ENCODE assay signal across 16 mouse cellular contexts in genomic region chr11:109124284-109124683, GRCm38 (mm10). TPM values are rescaled to one million over a fixed set of nuclear protein-coding genes. Genes with fewer than 3 reads are reported as not detected.
DNase-seq lines count a peak whose midpoint lies in the region; ATAC-seq and TF ChIP-seq lines count a peak whose summit lies in the region.
"Had no signal": no experiment of that assay in that cellular context is flagged by ENCODE, and none has a peak within 500 bp of the region (broad histone marks: within the 10 kb centered on the region; RNA-seq: fewer than 3 reads in every experiment).

No protein-coding gene starts in this region.

- no peak for TF ChIP-seq POLR2A in CH12.LX (IDR thresholded peaks at IDR 0.05; ENCODE audit: low read depth, low read length)
- no peak for TF ChIP-seq POLR2A in cortical plate, adult 2 months (IDR thresholded peaks at IDR 0.05; ENCODE audit: extremely low read depth, insufficient read depth, low read length)

- ATAC-seq in limb, embryonic 11.5 days (ENCODE audit: insufficient number of reproducible peaks, low FRiP score, low TSS enrichment, low read depth) = no peak
- no peak for ATAC-seq in erythroblast, adult 5-6 weeks (replicated peaks; ENCODE audit: low FRiP score, poor library complexity, severe bottlenecking)
- ATAC-seq: CD4-positive, CD25-positive, alpha-beta regulatory T cell, adult 4 months; midbrain, embryonic 13.5 days had no signal

- H3K4me3 ChIP-seq in limb, embryonic 11.5 days (ENCODE audit: low read depth, low read length) = no peak overlapping the region
- no peak overlapping the region for H3K4me3 ChIP-seq in limb, embryonic 10.5 days
- no peak overlapping the region for H3K4me3 ChIP-seq in CH12.LX (replicated peaks in 1 of 3; ENCODE audit: low read depth in 2 of 3, low read length in 2 of 3, poor library complexity in 1 of 3)
- no peak overlapping the region for H3K4me3 ChIP-seq in cortical plate, adult 2 months (ENCODE audit: insufficient read depth, low read length)
- H3K4me3 ChIP-seq: heart, embryonic 15.5 days; limb, embryonic 13.5 days; midbrain, embryonic 13.5 days had no signal

- TF ChIP-seq RAD21 in CH12.LX (IDR thresholded peaks at IDR 0.05; ENCODE audit: low read depth, low read length) = peak; percentile 72

- TF ChIP-seq CTCF in CH12.LX (conservative IDR thresholded peaks at IDR 0.05 in 1 of 2, IDR thresholded peaks at IDR 0.05 in 1 of 2; ENCODE audit: low read depth in 2 of 2, low read length in 2 of 2) = peak; percentile 30 to 71; a peak in 3 of 4 replicates
- peak; percentile 59 for TF ChIP-seq CTCF in cortical plate, adult 2 months (IDR thresholded peaks at IDR 0.05; ENCODE audit: extremely low read depth, insufficient read depth, low read length)

- in situ Hi-C loops in CH12.LX (cut with MboI; ENCODE audit: low pct_ligation_motif_present, low pct_unique_long_range_greater_than_20kb, low sequenced_read_pairs) = no loop called here

- no peak for TF ChIP-seq EP300 in CH12.LX (IDR thresholded peaks at IDR 0.05; ENCODE audit: low read length)

- H3K36me3 ChIP-seq in limb, embryonic 11.5 days (ENCODE audit: control insufficient read depth, insufficient read depth, low read length) = no peaks in the 10 kb centered on the region
- no peaks in the 10 kb centered on the region for H3K36me3 ChIP-seq in limb, embryonic 10.5 days
- H3K36me3 ChIP-seq in CH12.LX (replicated peaks in 1 of 2; ENCODE audit: control insufficient read depth in 1 of 2, insufficient read depth in 1 of 2, low read length in 1 of 2) = no peaks in the 10 kb centered on the region
- H3K36me3 ChIP-seq: heart, embryonic 15.5 days; limb, embryonic 13.5 days; midbrain, embryonic 13.5 days had no signal

- no peak overlapping the region for H3K4me2 ChIP-seq in limb, embryonic 11.5 days (ENCODE audit: low read depth, severe bottlenecking)
- no peak overlapping the region for H3K4me2 ChIP-seq in CH12.LX (ENCODE audit: insufficient read depth, low read depth, poor library complexity, severe bottlenecking)
- H3K4me2 ChIP-seq: heart, embryonic 15.5 days; limb, embryonic 13.5 days; midbrain, embryonic 13.5 days had no signal

- WGBS in limb, embryonic 11.5 days = 60% methylated on average over 3 of the region's 3 CpGs
- 49% methylated on average over 3 of the region's 3 CpGs for WGBS in limb, embryonic 10.5 days

- dilution Hi-C loops in CH12.LX (cut with MboI; ENCODE audit: extremely low pct_ligation_motif_present, extremely low pct_unique_long_range_greater_than_20kb, low sequenced_read_pairs) = no loop called here

- no peak overlapping the region for H3K9ac ChIP-seq in limb, embryonic 11.5 days (ENCODE audit: low read length)
- H3K9ac ChIP-seq in CH12.LX (ENCODE audit: insufficient read depth, low read depth) = no peak overlapping the region
- H3K9ac ChIP-seq: heart, embryonic 15.5 days; limb, embryonic 13.5 days; midbrain, embryonic 13.5 days had no signal

- H3K9me3 ChIP-seq in limb, embryonic 11.5 days (ENCODE audit: control insufficient read depth, low read length) = no peaks in the 10 kb centered on the region; the same call in 1 of the 2 replicates
- H3K9me3 ChIP-seq in limb, embryonic 10.5 days (replicated peaks) = no peaks in the 10 kb centered on the region
- H3K9me3 ChIP-seq in CH12.LX (replicated peaks; ENCODE audit: low read length) = peaks cover 3% of the 10 kb centered on the region
- H3K9me3 ChIP-seq: heart, embryonic 15.5 days; limb, embryonic 13.5 days; midbrain, embryonic 13.5 days had no signal

- H3K79me2 ChIP-seq in CH12.LX (replicated peaks; ENCODE audit: control insufficient read depth, extremely low read depth, insufficient read depth, poor library complexity, severe bottlenecking) = no peaks in the 10 kb centered on the region

- no peak overlapping the region for H3K27ac ChIP-seq in limb, embryonic 11.5 days (replicated peaks; ENCODE audit: low read depth, low read length)
- H3K27ac ChIP-seq in limb, embryonic 10.5 days = no peak overlapping the region
- no peak overlapping the region for H3K27ac ChIP-seq in CH12.LX (ENCODE audit: insufficient read depth, low read depth)
- no peak overlapping the region for H3K27ac ChIP-seq in cortical plate, adult 2 months (ENCODE audit: insufficient read depth, low read length)
- H3K27ac ChIP-seq: heart, embryonic 15.5 days; limb, embryonic 13.5 days; midbrain, embryonic 13.5 days had no signal

- no peaks in the 10 kb centered on the region for H3K4me1 ChIP-seq in limb, embryonic 11.5 days (ENCODE audit: control insufficient read depth, insufficient read depth, low read length)
- 0 out of 2 replicates have a peak, but pooled peaks cover 3% of the 10 kb centered on the region for H3K4me1 ChIP-seq in limb, embryonic 10.5 days
- peaks cover 0 to 6% of the 10 kb centered on the region in 2 experiments; a peak in 2 of 4 replicates for H3K4me1 ChIP-seq in CH12.LX (ENCODE audit: control insufficient read depth in 1 of 2, insufficient read depth in 2 of 2)
- no peaks in the 10 kb centered on the region for H3K4me1 ChIP-seq in cortical plate, adult 2 months (ENCODE audit: control insufficient read depth, insufficient read depth, low read length)
- H3K4me1 ChIP-seq: heart, embryonic 15.5 days; midbrain, embryonic 13.5 days had no signal

- DNase-seq in embryo, embryonic 10 days (ENCODE audit: low spot score) = peak; percentile 67
- DNase-seq in embryo, embryonic 9.5 days (ENCODE audit: extremely low spot score) = no peak
- DNase-seq in limb, embryonic 11.5 days (ENCODE audit: low spot score) = peak; percentile 29
- no peak for DNase-seq in limb, embryonic 10.5 days (ENCODE audit: low spot score)
- peak; percentile 57 for DNase-seq in CH12.LX (ENCODE audit: extremely low read depth)
- DNase-seq in frontal cortex, postnatal 25 days (ENCODE audit: low spot score in 2 of 2) = no peak
- DNase-seq: kidney, postnatal 14 days had no signal

- H3K27me3 ChIP-seq in limb, embryonic 11.5 days (ENCODE audit: control insufficient read depth, insufficient read depth, low read length) = no peaks in the 10 kb centered on the region
- H3K27me3 ChIP-seq in limb, embryonic 10.5 days (ENCODE audit: low read depth, poor library complexity, severe bottlenecking) = no peaks in the 10 kb centered on the region
- no peaks in the 10 kb centered on the region for H3K27me3 ChIP-seq in CH12.LX (replicated peaks)
- H3K27me3 ChIP-seq: heart, embryonic 15.5 days; limb, embryonic 13.5 days; midbrain, embryonic 13.5 days had no signal

TF ChIP-seq in CH12.LX, 34 proteins besides CTCF, POLR2A, EP300 and RAD21:
- no peak for TF ChIP-seq IRF4 (IDR thresholded peaks at IDR 0.05; ENCODE audit: low read depth, low read length)
- no peak for TF ChIP-seq MAFK (IDR thresholded peaks at IDR 0.05; ENCODE audit: insufficient replicate concordance, low read length)
- no peak for TF ChIP-seq ELF1 (IDR thresholded peaks at IDR 0.05; ENCODE audit: low read depth, low read length)
- TF ChIP-seq MAX (IDR thresholded peaks at IDR 0.05; ENCODE audit: low read length) = no peak
- no peak for TF ChIP-seq MAZ (IDR thresholded peaks at IDR 0.05; ENCODE audit: low read depth, low read length)
- TF ChIP-seq SMC3 (IDR thresholded peaks at IDR 0.05; ENCODE audit: low read depth, low read length) = peak; percentile 67
- TF ChIP-seq ETS1 (conservative IDR thresholded peaks at IDR 0.05; ENCODE audit: low read depth, low read length) = no peak
- no peak for TF ChIP-seq E2F4 (IDR thresholded peaks at IDR 0.05; ENCODE audit: insufficient replicate concordance, low read depth, low read length)
- TF ChIP-seq SIN3A (IDR thresholded peaks at IDR 0.05; ENCODE audit: low read length) = no peak
- TF ChIP-seq PAX5 (IDR thresholded peaks at IDR 0.05; ENCODE audit: low read length) = no peak
- no peak for TF ChIP-seq JUND (conservative IDR thresholded peaks at IDR 0.05; ENCODE audit: low read depth, low read length)
- no peak for TF ChIP-seq UBTF (IDR thresholded peaks at IDR 0.05; ENCODE audit: low read depth, low read length)
- TF ChIP-seq TBP (conservative IDR thresholded peaks at IDR 0.05; ENCODE audit: low read depth, low read length) = no peak
- TF ChIP-seq CHD1 (IDR thresholded peaks at IDR 0.05; ENCODE audit: low read depth, low read length) = no peak
- TF ChIP-seq JUN (IDR thresholded peaks at IDR 0.05; ENCODE audit: insufficient read depth, low read depth, low read length) = no peak
- TF ChIP-seq MEF2A (IDR thresholded peaks at IDR 0.05; ENCODE audit: borderline replicate concordance, low read depth, low read length) = 0 out of 2 replicates have a peak, but pooled peaks have one; percentile 33
- TF ChIP-seq RCOR1 (conservative IDR thresholded peaks at IDR 0.05; ENCODE audit: low read depth, low read length) = no peak
TF ChIP-seq in CH12.LX: peak in this region for 2.

RNA-seq across cellular contexts. Expression of gene E030025P04Rik, which starts 19.9 kb away (rescaled TPM):
- not detected in 2 replicates for polyA plus RNA-seq in limb, embryonic 11.5 days (2014; fragmentation: Nextera tagmentation; extraction: Ambion mirVana)
- polyA plus RNA-seq in limb, embryonic 10.5 days (2016; fragmentation: Nextera tagmentation; extraction: Ambion mirVana) = not detected in 2 replicates
- total RNA-seq in CH12.LX (2012; rRNA removed) (not detected in 2 replicates), CH12.LX (2014; rRNA removed) (not detected in 2 replicates)
- not detected in 2 replicates for polyA plus RNA-seq in CH12.LX (2012; ENCODE audit: insufficient read length, low read depth)
- polyA plus RNA-seq in cortical plate, adult 2 months (2012; rRNA removed) = not detected in 2 replicates
- total RNA-seq in erythroblast, adult 5-6 weeks (2015; ENCODE audit: low replicate concordance) = not detected in 2 replicates
- not detected in 2 replicates for total RNA-seq in erythroblast, adult 5-6 weeks (2017; ENCODE audit: low replicate concordance)
- total RNA-seq: adrenal gland, postnatal 36 days had no signal
- polyA plus RNA-seq: CD4-positive, CD25-positive, alpha-beta regulatory T cell, adult 4 months; frontal cortex, adult 2 months; heart, embryonic 15.5 days; limb, embryonic 13.5 days; midbrain, embryonic 13.5 days; stomach, embryonic 16.5 days had no signal

Comparison
In these comparisons a context has a peak if more than half of its experiments do, and no peak if none do; other contexts are left out.
1. DNase-seq: peak in embryo, embryonic 10 days (single experiment), limb, embryonic 11.5 days (single experiment) and CH12.LX (single experiment); none in embryo, embryonic 9.5 days (single experiment), limb, embryonic 10.5 days (single experiment) and frontal cortex, postnatal 25 days (0 of 2).